Mouse (Mus musculus): Measurements from ENCODE around the gene Gm49403. TPM values are rescaled to one million over a fixed set of nuclear protein-coding genes. Genes with fewer than 3 reads are reported as not detected.
A peak's percentile ranks its signal among the peaks of the same experiment; 100 is the strongest.
"Not testable (repeated sequence)": the region's sequence is repeated elsewhere in the genome, so short reads cannot be mapped to it uniquely, and the experiment has no call there.

The Gm49403 gene
- total RNA-seq (2012; rRNA removed), result not detected in 2 replicates

DNA sequence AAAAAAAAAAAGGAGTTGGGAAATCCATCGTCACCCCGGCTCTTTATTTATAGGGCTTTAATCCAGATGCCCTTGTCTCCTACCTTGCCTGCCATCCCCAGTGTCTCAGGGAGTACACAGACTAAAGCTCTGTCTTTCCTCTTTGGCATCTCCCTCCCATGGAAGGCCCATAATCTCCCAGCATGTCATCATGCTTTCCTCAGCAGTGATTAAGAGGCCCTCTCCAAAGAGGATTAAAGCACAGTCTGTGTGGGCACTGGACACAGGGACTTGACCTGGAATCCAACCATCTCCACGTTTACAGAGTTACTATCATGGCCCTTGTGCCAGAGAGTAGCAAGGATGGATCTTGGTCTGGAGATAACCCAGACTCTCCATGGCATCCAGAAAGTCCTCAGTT is at the start of gene Gm49403, which contains the start of gene Lbhd1:
Gene Gm49403 (plus strand): TSS at position 315 of the 400 bp plus-strand sequence.
Gene Lbhd1 (plus strand): TSS at position 117 of the 400 bp plus-strand sequence.
- H3K9me3 ChIP-seq (ENCODE audit: control insufficient read depth, insufficient read depth, low read depth, low read length), result no peaks in the 10 kb centered on the region
- H3K4me1 ChIP-seq (ENCODE audit: control insufficient read depth in 2 of 2, insufficient read depth in 2 of 2, low read length in 2 of 2, poor library complexity in 1 of 2), result peaks cover 0 to 3% of the 10 kb centered on the region in 2 experiments; a peak in 1 of 4 replicates
- no peak for TF ChIP-seq ZNF384 (IDR thresholded peaks at IDR 0.05; ENCODE audit: low read depth, low read length)
- no peak for TF ChIP-seq CHD2 (IDR thresholded peaks at IDR 0.05; ENCODE audit: low read depth, low read length)
- no peak for TF ChIP-seq ZC3H11A (IDR thresholded peaks at IDR 0.05; ENCODE audit: borderline replicate concordance, low read depth, low read length)
- no peak for TF ChIP-seq HCFC1 (IDR thresholded peaks at IDR 0.05; ENCODE audit: borderline replicate concordance, insufficient read depth, low read length)
- TF ChIP-seq MAFK (IDR thresholded peaks at IDR 0.05; ENCODE audit: insufficient read depth, low read depth, low read length), result no peak
- DNase-seq (ENCODE audit: low read depth, low spot score), result no peak
- H3K27ac ChIP-seq (ENCODE audit: insufficient read depth, low read depth, low read length, poor library complexity, severe bottlenecking), result no peak within 1 kb of the TSS
- in situ Hi-C loops (cut with MboI; ENCODE audit: low sequenced_read_pairs in 2 of 2, unreplicated experiment in 2 of 2), result no loop called here
- H3K9ac ChIP-seq (ENCODE audit: insufficient read depth, low read depth, low read length, poor library complexity, severe bottlenecking), result no peak within 1 kb of the TSS
- H3K36me3 ChIP-seq (ENCODE audit: control insufficient read depth, insufficient read depth, low read length, poor library complexity, severe bottlenecking), result peaks cover 4% of the 10 kb centered on the region
- no peak within 1 kb of the TSS for H3K4me3 ChIP-seq (ENCODE audit: insufficient read depth in 1 of 2, low read depth in 1 of 2, low read length in 2 of 2, poor library complexity in 1 of 2, severe bottlenecking in 1 of 2)

DNA sequence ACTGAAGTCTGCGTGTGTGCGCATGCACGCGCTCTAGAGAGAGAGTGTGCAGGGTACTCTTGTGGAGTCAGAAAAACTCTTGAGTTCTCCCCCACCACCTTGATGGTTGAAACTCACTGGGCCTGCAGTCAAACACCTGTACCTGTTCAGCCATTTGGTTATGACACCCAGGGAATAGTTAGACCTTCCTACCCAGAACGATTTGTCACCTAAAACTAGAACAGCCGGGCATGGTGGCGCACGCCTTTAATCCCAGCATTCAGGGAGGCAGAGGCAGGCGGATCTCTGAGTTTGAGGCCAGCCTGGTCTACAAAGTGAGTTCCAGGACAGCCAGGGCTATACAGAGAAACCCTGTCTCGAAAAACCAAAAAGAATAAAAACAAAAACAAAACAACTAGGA is 47.4 kb upstream of the Gm49403 start:
- Histone ChIP-seq H3K27ac (ENCODE audit: insufficient read depth, low read depth, low read length, poor library complexity, severe bottlenecking) (peak overlapping the region; percentile 22; the same call in 1 of the 2 replicates), H3K36me3 (ENCODE audit: control insufficient read depth, insufficient read depth, low read length, poor library complexity, severe bottlenecking) (peaks cover 15% of the 10 kb centered on the region)
- in situ Hi-C loops (cut with MboI; ENCODE audit: low sequenced_read_pairs in 2 of 2, unreplicated experiment in 2 of 2), result not testable (repeated sequence)

DNA sequence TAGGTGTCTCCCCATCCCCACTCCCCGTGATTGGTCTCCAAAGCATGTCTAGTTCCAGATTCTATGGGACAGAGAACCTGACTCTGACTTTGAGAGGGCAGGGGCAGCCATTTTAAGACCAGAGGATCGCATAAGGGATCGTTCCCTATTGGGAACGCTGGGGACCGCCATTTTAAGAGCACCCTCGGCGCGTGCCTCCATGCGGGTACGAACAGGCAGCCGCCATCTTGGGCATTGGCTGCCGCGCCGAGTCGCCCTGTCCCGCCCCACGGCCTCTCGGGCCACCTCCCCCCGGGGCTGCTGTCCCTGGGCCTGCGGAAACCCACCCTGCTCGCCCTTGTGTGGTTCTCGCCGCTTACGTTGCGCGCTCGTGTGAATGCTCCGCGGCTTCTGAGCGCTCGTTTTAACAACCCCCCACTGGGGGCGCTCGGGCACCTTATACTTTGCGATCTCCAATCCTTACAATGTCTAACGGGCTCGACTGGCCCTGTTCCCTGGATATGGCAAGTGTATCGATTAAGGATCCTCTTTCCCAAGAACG is 46.4 kb upstream of the Gm49403 start, which contains the start of gene Bscl2:
Gene Bscl2 (plus strand): TSS at position 217 of the 541 bp plus-strand sequence.
- peak within 1 kb of the TSS; percentile 96 for H3K27ac ChIP-seq (ENCODE audit: insufficient read depth, low read depth, low read length, poor library complexity, severe bottlenecking)
- in situ Hi-C loops (cut with MboI; ENCODE audit: low sequenced_read_pairs in 2 of 2, unreplicated experiment in 2 of 2), result no loop called here
- H3K4me1 ChIP-seq (ENCODE audit: control insufficient read depth in 2 of 2, insufficient read depth in 2 of 2, low read length in 2 of 2, poor library complexity in 1 of 2), result peaks cover 2 to 11% of the 10 kb centered on the region in 2 experiments; a peak in 3 of 4 replicates
- H3K9me3 ChIP-seq (ENCODE audit: control insufficient read depth, insufficient read depth, low read depth, low read length), result no peaks in the 10 kb centered on the region
- peak; percentile 78 for DNase-seq (ENCODE audit: low read depth, low spot score)
- no peak for TF ChIP-seq ZNF384 (IDR thresholded peaks at IDR 0.05; ENCODE audit: low read depth, low read length)
- TF ChIP-seq ZC3H11A (IDR thresholded peaks at IDR 0.05; ENCODE audit: borderline replicate concordance, low read depth, low read length), result peak; percentile 99
- TF ChIP-seq CHD2 (IDR thresholded peaks at IDR 0.05; ENCODE audit: low read depth, low read length), result no peak
- TF ChIP-seq HCFC1 (IDR thresholded peaks at IDR 0.05; ENCODE audit: borderline replicate concordance, insufficient read depth, low read length), result peak; percentile 71
- H3K9ac ChIP-seq (ENCODE audit: insufficient read depth, low read depth, low read length, poor library complexity, severe bottlenecking), result peak within 1 kb of the TSS; percentile 90
- peak within 1 kb of the TSS; percentile 64 to 74 for H3K4me3 ChIP-seq (ENCODE audit: insufficient read depth in 1 of 2, low read depth in 1 of 2, low read length in 2 of 2, poor library complexity in 1 of 2, severe bottlenecking in 1 of 2)
- H3K36me3 ChIP-seq (ENCODE audit: control insufficient read depth, insufficient read depth, low read length, poor library complexity, severe bottlenecking), result peaks cover 10% of the 10 kb centered on the region

More for the DNA sequence above, 47.4 kb upstream of the Gm49403 start:
- not testable (repeated sequence) for DNase-seq (ENCODE audit: low read depth, low spot score); H3K4me3 ChIP-seq (ENCODE audit: insufficient read depth in 1 of 2, low read depth in 1 of 2, low read length in 2 of 2, poor library complexity in 1 of 2, severe bottlenecking in 1 of 2); H3K9me3 ChIP-seq (ENCODE audit: control insufficient read depth, insufficient read depth, low read depth, low read length); H3K9ac ChIP-seq (ENCODE audit: insufficient read depth, low read depth, low read length, poor library complexity, severe bottlenecking)
- H3K4me1 ChIP-seq (ENCODE audit: control insufficient read depth in 2 of 2, insufficient read depth in 2 of 2, low read length in 2 of 2, poor library complexity in 1 of 2), result peaks cover 2 to 11% of the 10 kb centered on the region in 2 experiments; a peak in 3 of 4 replicates

DNA sequence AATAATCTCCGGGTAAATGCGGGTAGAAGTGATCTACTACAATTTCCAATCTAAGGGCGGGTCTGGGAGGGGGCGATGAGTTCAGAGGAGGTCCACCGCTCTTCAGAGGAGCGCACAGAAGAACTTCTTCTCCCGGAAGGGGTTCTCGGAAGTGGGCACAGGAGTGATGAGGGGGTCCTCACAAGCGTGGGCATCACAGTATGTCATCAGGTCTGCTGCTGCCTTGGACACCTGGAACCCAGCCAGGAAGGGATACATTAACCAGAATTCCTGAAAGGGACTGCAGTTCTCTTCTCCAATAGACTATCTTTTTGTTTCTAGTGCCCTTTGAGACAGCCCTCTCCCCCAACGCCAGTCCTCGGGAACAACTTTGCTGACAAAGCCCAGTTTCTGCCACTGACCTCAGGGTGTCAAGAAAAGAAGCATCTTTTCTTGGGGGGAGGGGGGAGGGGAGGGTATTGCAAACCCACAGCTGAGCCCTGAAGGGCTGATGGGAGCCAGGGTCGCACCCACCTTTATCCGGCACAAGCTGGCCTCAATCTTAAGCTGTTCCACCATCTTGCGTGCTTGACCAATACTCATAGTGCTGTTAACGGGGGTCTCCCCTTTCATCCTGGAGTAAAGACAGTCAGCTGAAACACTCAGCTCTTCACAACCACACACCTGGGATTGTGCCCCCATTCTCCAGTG is 45.5 kb upstream of the Gm49403 start:
- in situ Hi-C loops (cut with MboI; ENCODE audit: low sequenced_read_pairs in 2 of 2, unreplicated experiment in 2 of 2), result no loop called here
- H3K4me3 ChIP-seq (ENCODE audit: insufficient read depth in 1 of 2, low read depth in 1 of 2, low read length in 2 of 2, poor library complexity in 1 of 2, severe bottlenecking in 1 of 2), result peak overlapping the region; percentile 64 to 74
- H3K36me3 ChIP-seq (ENCODE audit: control insufficient read depth, insufficient read depth, low read length, poor library complexity, severe bottlenecking), result peaks cover 2% of the 10 kb centered on the region
- no peaks in the 10 kb centered on the region for H3K9me3 ChIP-seq (ENCODE audit: control insufficient read depth, insufficient read depth, low read depth, low read length)
- no peak for DNase-seq (ENCODE audit: low read depth, low spot score)
- peak overlapping the region; percentile 90 for H3K9ac ChIP-seq (ENCODE audit: insufficient read depth, low read depth, low read length, poor library complexity, severe bottlenecking)
- H3K4me1 ChIP-seq (ENCODE audit: control insufficient read depth in 2 of 2, insufficient read depth in 2 of 2, low read length in 2 of 2, poor library complexity in 1 of 2), result peaks cover 2 to 11% of the 10 kb centered on the region in 2 experiments; a peak in 3 of 4 replicates
- H3K27ac ChIP-seq (ENCODE audit: insufficient read depth, low read depth, low read length, poor library complexity, severe bottlenecking), result peak overlapping the region; percentile 96; the same call in 1 of the 2 replicates
- no peak for TF ChIP-seq ZNF384 (IDR thresholded peaks at IDR 0.05; ENCODE audit: low read depth, low read length)
- no peak for TF ChIP-seq HCFC1 (IDR thresholded peaks at IDR 0.05; ENCODE audit: borderline replicate concordance, insufficient read depth, low read length)
- TF ChIP-seq ZC3H11A (IDR thresholded peaks at IDR 0.05; ENCODE audit: borderline replicate concordance, low read depth, low read length), result no peak
- TF ChIP-seq MAFK (IDR thresholded peaks at IDR 0.05; ENCODE audit: insufficient read depth, low read depth, low read length), result no peak
- no peak for TF ChIP-seq CHD2 (IDR thresholded peaks at IDR 0.05; ENCODE audit: low read depth, low read length)

Measured in ES-E14 (cell line).